Mouse (Mus musculus) ES-Bruce4 (cell line): Measurements from ENCODE around the gene Cln5.

Experiments used
- CTCF ChIP-seq: IDR thresholded peaks from one replicate; pipeline ENCODE4 v1.8.1; 2011; ENCODE audit warnings: low read depth, low read length
- EP300 ChIP-seq: IDR thresholded peaks from 2 replicates; pipeline ENCODE4 v1.6.1; 2011; ENCODE audit warnings: low read depth, low read length; ENCODE audit not compliant: insufficient read depth
- POLR2A ChIP-seq: IDR thresholded peaks from one replicate; pipeline ENCODE4 v1.8.1; 2011; ENCODE audit warnings: low read length; ENCODE audit not compliant: insufficient read depth

- no peak for TF ChIP-seq CTCF
- TF ChIP-seq POLR2A = no peak
- no peak for TF ChIP-seq EP300
Observed at GRCm38 (mm10) chr14:103033271-103033823, 36.7 kb upstream of the Cln5 start.
